Mouse (Mus musculus): ENCODE data around the gene Kif1a. TPM values are rescaled to one million over a fixed set of nuclear protein-coding genes. Genes with fewer than 3 reads are reported as not detected.
A peak's percentile ranks its signal among the peaks of the same experiment; 100 is the strongest.
"Not testable (repeated sequence)": the region's sequence is repeated elsewhere in the genome, so short reads cannot be mapped to it uniquely, and the experiment has no call there.

Gene Kif1a
- total RNA-seq, 2 experiments from 2014 or later: 908 to 919 TPM

DNA sequence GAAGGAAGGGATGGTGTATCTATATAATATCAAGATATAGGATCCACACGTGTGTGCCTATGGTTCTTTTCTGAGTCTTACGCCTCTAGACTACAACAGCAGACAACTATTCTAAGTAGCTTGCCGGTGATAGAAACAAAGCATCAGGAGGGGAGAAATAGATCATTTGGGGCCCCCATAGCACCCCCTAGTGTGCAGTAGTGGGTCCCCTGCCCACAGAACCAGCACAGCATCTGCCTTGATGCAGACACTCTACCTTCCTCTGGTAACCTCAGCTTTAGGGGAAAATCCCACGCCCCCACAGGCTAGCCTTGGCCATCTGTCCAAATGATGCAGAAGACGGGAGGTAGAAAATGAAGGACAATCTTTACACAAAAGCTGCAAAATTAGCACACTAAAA is 116.8 kb downstream of the Kif1a start:
- intact Hi-C loops (cut with DNase I): no loop called here
- peak in 1 of 2 experiments; percentile 15 for DNase-seq (ENCODE audit: extremely low spot score in 1 of 2, low spot score in 2 of 2)

DNA sequence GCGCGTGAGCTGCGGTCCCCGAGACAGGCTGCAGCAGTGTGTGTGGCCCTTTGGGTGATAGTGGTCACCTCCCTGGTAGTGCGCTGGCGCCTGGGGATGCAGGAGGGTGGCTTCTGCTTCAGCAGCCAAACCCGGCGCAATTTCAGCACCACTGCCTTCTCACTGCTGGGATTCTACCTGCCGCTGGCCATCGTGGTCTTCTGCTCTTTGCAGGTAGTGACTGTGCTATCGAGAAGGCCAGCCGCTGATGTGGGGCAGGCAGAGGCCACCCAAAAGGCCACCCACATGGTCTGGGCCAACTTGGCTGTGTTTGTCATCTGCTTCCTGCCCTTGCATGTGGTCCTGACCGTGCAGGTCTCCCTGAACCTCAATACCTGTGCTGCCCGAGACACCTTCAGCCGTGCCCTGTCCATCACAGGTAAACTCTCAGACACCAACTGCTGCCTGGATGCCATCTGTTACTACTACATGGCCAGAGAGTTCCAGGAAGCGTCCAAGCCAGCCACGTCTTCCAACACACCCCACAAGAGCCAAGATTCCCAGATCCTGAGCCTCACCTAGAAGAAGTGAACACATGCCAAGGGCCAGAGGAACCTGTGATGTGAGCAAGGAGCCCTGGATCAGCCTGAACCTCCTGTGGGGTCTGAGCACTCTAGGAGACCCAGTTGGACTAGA is 118.7 kb downstream of the Kif1a start:
- intact Hi-C loops (cut with DNase I): no loop called here
- peak in 1 of 2 experiments; percentile 18 for DNase-seq (ENCODE audit: extremely low spot score in 1 of 2, low spot score in 2 of 2)

DNA sequence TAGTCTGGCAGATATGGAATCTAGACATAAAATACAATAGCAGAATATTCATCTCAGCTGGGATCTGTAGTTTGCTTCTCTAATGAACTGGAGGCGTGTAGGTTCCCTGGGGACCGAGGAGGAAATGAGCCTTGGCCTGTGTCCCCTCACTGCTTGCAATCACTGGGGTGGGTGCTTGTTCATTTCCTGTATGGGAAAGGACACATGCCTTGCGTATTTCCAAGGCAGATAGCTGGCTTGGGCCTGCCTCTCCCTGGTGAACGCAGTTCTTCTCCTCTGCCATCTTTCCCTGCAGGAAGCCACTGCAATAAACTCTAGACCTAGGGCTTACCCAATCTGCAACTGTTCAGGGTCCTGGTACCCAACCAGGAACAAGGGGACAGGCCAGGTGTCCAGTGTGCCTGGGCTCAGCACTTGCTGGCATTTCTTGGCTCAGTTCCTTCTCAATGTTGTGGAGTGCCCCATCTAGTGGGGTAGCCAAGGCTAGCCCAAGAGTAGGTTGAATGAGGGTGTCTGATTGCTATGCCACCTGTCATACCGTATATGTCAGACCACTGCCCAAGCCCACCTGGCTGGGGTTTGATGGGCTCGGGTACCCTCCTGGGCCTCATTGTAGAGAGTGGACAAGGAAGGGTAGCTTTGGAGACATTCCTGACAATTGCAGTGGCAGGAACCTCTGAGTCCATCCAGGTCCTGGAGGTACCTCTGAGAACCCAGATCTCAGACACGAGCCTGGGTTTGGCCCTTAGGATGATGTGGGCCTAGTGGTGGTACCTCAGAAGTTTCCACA is 120.5 kb downstream of the Kif1a start:
- intact Hi-C loops (cut with DNase I): no loop called here

DNA sequence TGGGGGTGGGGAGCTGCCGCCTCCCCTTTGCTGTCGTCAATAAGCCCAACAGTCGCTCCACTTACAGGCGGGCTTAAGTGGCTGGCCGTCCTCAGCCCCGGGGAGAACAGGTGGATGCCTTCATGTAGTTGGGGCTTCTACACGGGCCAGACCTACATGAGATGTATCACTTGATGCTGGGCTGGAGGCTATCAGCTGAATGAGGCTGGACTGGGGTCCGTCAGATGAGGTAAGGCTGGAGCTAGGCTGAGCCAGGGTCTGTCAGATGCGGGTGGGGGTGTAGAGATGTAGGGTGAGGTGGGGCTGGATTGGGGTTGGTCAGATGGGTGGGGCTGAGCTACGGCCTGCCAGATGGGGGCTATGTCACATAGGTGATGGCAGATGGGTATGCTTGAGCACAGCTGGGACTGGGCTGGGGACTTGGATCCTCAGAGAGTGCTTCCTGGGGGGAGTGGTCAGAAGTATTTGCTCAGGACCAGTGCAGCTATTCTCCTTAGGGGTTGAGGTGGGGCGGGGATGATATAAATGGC is 122.6 kb downstream of the Kif1a start:
- intact Hi-C loops (cut with DNase I): no loop called here

More for the DNA sequence above, 120.5 kb downstream of the Kif1a start:
- peak in 1 of 2 experiments; percentile 29 for DNase-seq (ENCODE audit: extremely low spot score in 1 of 2, low spot score in 2 of 2)

DNA sequence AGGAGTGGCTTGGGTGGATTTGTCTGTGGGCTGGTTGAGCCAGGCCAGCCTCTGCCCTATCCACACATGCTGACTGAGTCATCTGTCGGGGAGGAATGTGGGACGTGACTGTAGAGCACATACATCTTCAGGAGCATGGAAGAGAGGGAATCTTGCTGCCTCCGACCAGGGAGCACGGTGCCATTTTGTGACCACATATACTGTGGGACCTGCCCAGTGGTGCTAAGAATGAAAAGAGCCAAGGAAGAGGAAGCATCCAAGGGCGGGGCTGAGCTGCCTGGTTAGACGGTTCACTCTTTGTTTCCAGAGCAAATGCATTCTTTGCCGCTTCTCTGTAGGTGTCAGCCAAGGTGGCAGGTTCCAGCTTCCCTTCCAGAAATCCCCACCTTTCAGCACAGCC is 123.1 kb downstream of the Kif1a start:
- peak in 1 of 2 experiments; percentile 13 for DNase-seq (ENCODE audit: extremely low spot score in 1 of 2, low spot score in 2 of 2)
- intact Hi-C loops (cut with DNase I): no loop called here

More for the DNA sequence above, 122.6 kb downstream of the Kif1a start:
- DNase-seq (ENCODE audit: extremely low spot score in 1 of 2, low spot score in 2 of 2): peak in 1 of 2 experiments; percentile 21

DNA sequence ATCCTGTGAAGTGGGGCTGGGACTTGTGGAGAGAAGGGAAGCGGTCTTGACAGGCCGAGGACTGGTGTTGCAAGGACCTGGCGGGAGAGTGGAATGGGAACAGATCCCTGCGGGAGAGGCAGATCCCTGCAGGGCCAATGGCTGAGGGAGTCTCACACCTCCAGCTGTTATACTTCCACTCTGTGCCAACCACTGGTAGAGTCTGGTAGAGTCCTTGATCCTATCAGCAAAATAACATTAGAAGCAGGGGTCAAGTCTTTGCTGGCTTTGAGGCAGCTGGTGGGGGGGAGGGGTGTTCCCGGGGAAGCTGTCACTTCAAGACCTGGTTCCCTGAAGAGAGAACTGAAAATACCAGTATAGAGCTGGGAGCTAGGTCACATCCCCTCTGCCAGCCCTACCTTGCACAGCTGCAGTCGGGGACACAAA is 125.6 kb downstream of the Kif1a start:
- intact Hi-C loops (cut with DNase I): no loop called here
- DNase-seq (ENCODE audit: extremely low spot score in 1 of 2, low spot score in 2 of 2): peak in 1 of 2 experiments; percentile 29

DNA sequence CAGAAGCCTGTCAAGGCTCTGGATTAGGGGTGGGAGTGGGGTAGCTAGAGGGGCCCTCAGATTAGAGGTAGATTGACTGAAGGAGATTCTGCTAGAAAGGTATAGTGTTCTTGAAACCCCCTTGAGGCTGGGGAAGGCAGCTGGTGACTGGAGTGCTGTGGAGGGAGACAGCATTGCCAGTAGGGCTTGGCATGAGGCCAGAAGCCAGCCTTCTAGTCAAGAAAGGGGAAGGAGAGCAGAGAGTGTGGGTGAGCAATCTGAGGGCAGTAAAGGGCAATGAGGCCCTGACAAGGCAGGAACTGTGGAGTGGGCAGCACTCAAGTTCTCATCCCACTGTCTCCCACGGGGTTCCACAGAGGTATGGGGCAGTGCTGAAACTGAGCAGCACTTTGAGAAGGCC is 128.9 kb downstream of the Kif1a start:
- intact Hi-C loops (cut with DNase I): loop anchor here (5.0 kb wide), 1 partner anchor 34 kb away; the partner anchor contains the start of gene Aqp12
- DNase-seq (ENCODE audit: extremely low spot score in 1 of 2, low spot score in 2 of 2): peak; percentile 26 to 72

DNA sequence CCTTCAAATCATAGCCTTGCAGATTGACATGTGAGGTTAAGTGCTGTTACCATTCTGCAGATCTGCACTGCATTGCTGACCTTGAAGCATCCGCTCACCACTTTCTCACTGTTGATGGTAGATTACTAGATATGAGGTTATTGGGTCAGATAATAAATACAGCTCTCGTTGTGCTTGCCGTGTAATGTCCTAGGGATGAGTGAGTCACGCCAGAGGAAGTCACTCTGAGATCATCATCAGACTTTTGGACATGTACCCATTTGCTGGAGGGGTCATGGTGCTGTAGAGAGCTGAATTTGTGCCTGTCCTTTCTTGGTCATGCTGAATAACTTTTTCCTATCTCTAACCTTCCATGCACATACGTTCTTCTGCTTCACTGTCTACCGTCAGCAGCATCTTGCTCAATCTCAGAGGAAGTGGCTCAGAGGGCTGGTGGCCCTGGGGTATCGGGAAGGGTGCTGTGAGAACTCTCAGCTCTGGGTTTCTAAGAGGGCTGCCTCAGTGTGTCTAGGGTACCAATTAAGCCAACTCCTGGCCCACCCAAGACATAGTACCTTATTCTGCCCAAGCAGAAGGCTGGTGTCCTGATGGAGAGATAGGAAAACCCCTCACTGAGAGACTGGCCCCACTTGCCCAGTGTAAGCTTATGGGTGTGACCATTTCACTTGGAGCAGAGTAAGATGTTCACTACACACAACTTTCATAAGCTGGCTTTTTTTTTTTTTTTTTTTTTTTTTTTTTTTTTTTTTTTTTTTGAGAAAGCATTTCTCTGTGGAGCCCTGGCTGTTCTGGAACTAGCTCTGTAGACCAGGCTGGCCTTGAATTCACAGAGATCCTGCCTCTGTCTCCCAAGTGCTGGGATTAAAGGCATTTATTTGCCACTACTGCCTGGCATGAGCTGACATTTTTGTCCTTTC is 129.6 kb downstream of the Kif1a start:
- intact Hi-C loops (cut with DNase I): loop anchor here (5.0 kb wide), 1 partner anchor 35 kb away; the partner anchor contains the start of gene Aqp12
- DNase-seq (ENCODE audit: extremely low spot score in 1 of 2, low spot score in 2 of 2): no peak

DNA sequence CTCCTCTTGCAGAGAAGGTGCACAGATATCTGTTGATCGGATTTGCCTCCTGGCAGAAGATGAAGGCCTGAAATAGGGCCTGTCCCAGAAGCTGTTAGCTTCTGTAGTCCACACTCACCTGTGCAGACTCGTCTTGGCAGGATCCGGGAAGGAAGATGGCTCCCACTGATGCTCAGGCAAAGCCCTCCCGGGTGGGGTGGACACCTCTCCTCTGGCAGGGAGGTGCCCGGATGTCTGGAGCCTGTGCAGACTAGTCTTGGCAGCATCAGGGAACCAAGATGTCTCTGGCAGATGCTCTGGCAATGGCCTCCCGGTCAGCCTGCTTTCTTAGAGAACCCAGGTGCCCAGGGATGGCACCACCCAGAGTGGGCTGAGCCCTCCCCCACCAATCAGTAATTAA is 131.0 kb downstream of the Kif1a start:
- intact Hi-C loops (cut with DNase I): loop anchor here (5.0 kb wide), 1 partner anchor 37 kb away; the partner anchor contains the start of gene Aqp12
- not testable (repeated sequence) for DNase-seq (ENCODE audit: extremely low spot score in 1 of 2, low spot score in 2 of 2)

Other genes starting within 250 kb of the Kif1a start
- under 1 TPM in 1 of 2 experiments, not detected in 1; 0.17 TPM for gene Ankmy1, start 199.0 kb downstream of the Kif1a start, total RNA-seq (2021)
- gene Dusp28, start 195.0 kb downstream of the Kif1a start, total RNA-seq (2021): 1 to 10 TPM; 7.1 to 7.2 TPM
- gene Rnpepl1, start 191.2 kb downstream of the Kif1a start, total RNA-seq (2021): 10 to 100 TPM; 41.5 to 41.7 TPM
- gene Capn10, start 167.6 kb downstream of the Kif1a start, total RNA-seq (2021): 10 to 100 TPM; 50.3 to 51.0 TPM
- under 1 TPM; 0.11 to 0.22 TPM for gene Gpr35, start 151.1 kb downstream of the Kif1a start, total RNA-seq (2021)
- not detected for gene Aqp12, start 95.6 kb downstream of the Kif1a start, total RNA-seq (2021)
- not detected for gene Agxt, start 33.3 kb upstream of the Kif1a start, total RNA-seq (2021)
- not detected for gene 2310007B03Rik, start 59.0 kb upstream of the Kif1a start, total RNA-seq (2021)
- gene Crocc2, start 66.8 kb upstream of the Kif1a start, total RNA-seq (2021): under 1 TPM; 0.16 to 0.17 TPM
- gene Sned1, start 133.9 kb upstream of the Kif1a start, total RNA-seq (2021): 1 to 10 TPM; 6.5 to 7.2 TPM
- gene Mterf4, start 204.0 kb upstream of the Kif1a start, total RNA-seq (2021): 10 to 100 TPM; 18.9 to 20.0 TPM
- gene Ppp1r7, start 240.9 kb upstream of the Kif1a start, total RNA-seq (2021): 10 to 100 TPM; 89.0 to 98.1 TPM
- 1 to 10 TPM; 6.3 to 7.9 TPM for gene Pask, start 241.5 kb upstream of the Kif1a start, total RNA-seq (2021)

All from left cerebral cortex, postnatal 10 days (tissue).